Mouse (Mus musculus): ENCODE data around the gene Trdn. TPM values are rescaled to one million over a fixed set of nuclear protein-coding genes. Genes with fewer than 3 reads are reported as not detected.

Trdn gene
- 0.19 and 0.22 TPM in 2 replicates for polyA plus RNA-seq (2015; fragmentation: Nextera tagmentation; extraction: Ambion mirVana)

- H3K27ac ChIP-seq (replicated peaks): no peak within 1 kb of the TSS
- no peak within 1 kb of the TSS for H3K4me2 ChIP-seq
- H3K27me3 ChIP-seq: no peaks in the 10 kb centered on the region
- H3K4me3 ChIP-seq: no peak within 1 kb of the TSS
- H3K36me3 ChIP-seq: no peaks in the 10 kb centered on the region
- 92% methylated on average over 1 of the region's 1 CpGs for WGBS
- no peak for ATAC-seq (ENCODE audit: low FRiP score, low read depth)
- H3K9ac ChIP-seq: no peak within 1 kb of the TSS
- no peaks in the 10 kb centered on the region for H3K9me3 ChIP-seq
- no peaks in the 10 kb centered on the region for H3K4me1 ChIP-seq (replicated peaks)
Observed at GRCm38 (mm10) chr10:33080254-33080653, at the start of gene Trdn. Trdn (plus strand) TSS chr10:33080554.

- Histone ChIP-seq H3K27ac (replicated peaks) (no peak overlapping the region), H3K9ac (no peak overlapping the region), H3K4me3 (no peak overlapping the region), H3K36me3 (no peaks in the 10 kb centered on the region), H3K4me1 (replicated peaks) (no peaks in the 10 kb centered on the region), H3K27me3 (no peaks in the 10 kb centered on the region), H3K4me2 (no peak overlapping the region), H3K9me3 (no peaks in the 10 kb centered on the region)
- no peak for ATAC-seq (ENCODE audit: low FRiP score, low read depth)
- 77% methylated on average over 1 of the region's 1 CpGs for WGBS
Observed at GRCm38 (mm10) chr10:33060771-33061170, 19.6 kb upstream of the Trdn start.

GRCm38 (mm10) chr10:33065566-33065965 lies 14.8 kb upstream of the Trdn start:
- Histone ChIP-seq H3K4me1 (replicated peaks) (no peaks in the 10 kb centered on the region), H3K4me2 (no peak overlapping the region), H3K36me3 (no peaks in the 10 kb centered on the region), H3K27me3 (no peaks in the 10 kb centered on the region), H3K9me3 (no peaks in the 10 kb centered on the region), H3K9ac (no peak overlapping the region), H3K4me3 (no peak overlapping the region), H3K27ac (replicated peaks) (no peak overlapping the region)
- ATAC-seq (ENCODE audit: low FRiP score, low read depth): 0 out of 2 replicates have a peak, but pooled peaks have one; percentile 54
- WGBS: 98% methylated on average over 1 of the region's 1 CpGs

- Histone ChIP-seq H3K4me3 (no peak overlapping the region), H3K36me3 (no peaks in the 10 kb centered on the region), H3K4me1 (replicated peaks) (no peaks in the 10 kb centered on the region), H3K27me3 (no peaks in the 10 kb centered on the region), H3K27ac (replicated peaks) (no peak overlapping the region), H3K9ac (no peak overlapping the region), H3K4me2 (no peak overlapping the region), H3K9me3 (no peaks in the 10 kb centered on the region)
- no peak for ATAC-seq (ENCODE audit: low FRiP score, low read depth)
- 85% methylated on average over 3 of the region's 3 CpGs for WGBS
Observed at GRCm38 (mm10) chr10:33073126-33073525, 7.2 kb upstream of the Trdn start.

GRCm38 (mm10) chr10:33082151-33082844 lies 1.9 kb downstream of the Trdn start:
- 62% methylated on average over 2 of the region's 2 CpGs for WGBS

GRCm38 (mm10) chr10:33082961-33083626 lies 2.7 kb downstream of the Trdn start:
- ATAC-seq (ENCODE audit: low FRiP score, low read depth): no peak
- WGBS: 88% methylated on average over 1 of the region's 1 CpGs

More at GRCm38 (mm10) chr10:33082151-33082844, 1.9 kb downstream of the Trdn start:
- H3K36me3 ChIP-seq: no peaks in the 10 kb centered on the region
- H3K4me1 ChIP-seq (replicated peaks): no peaks in the 10 kb centered on the region
- H3K9ac ChIP-seq: no peak overlapping the region
- H3K9me3 ChIP-seq: no peaks in the 10 kb centered on the region
- H3K4me3 ChIP-seq: no peak overlapping the region
- no peak overlapping the region for H3K27ac ChIP-seq (replicated peaks)
- no peak overlapping the region for H3K4me2 ChIP-seq
- H3K27me3 ChIP-seq: no peaks in the 10 kb centered on the region
- ATAC-seq (ENCODE audit: low FRiP score, low read depth): no peak

GRCm38 (mm10) chr10:33083627-33084158 lies 3.3 kb downstream of the Trdn start:
- H3K36me3 ChIP-seq: no peaks in the 10 kb centered on the region
- H3K4me3 ChIP-seq: no peak overlapping the region
- no peaks in the 10 kb centered on the region for H3K9me3 ChIP-seq
- ATAC-seq (ENCODE audit: low FRiP score, low read depth): 0 out of 2 replicates have a peak, but pooled peaks have one; percentile 23
- H3K27me3 ChIP-seq: no peaks in the 10 kb centered on the region
- WGBS: 65% methylated on average over 5 of the region's 5 CpGs
- H3K27ac ChIP-seq (replicated peaks): no peak overlapping the region
- H3K4me2 ChIP-seq: no peak overlapping the region
- no peaks in the 10 kb centered on the region for H3K4me1 ChIP-seq (replicated peaks)
- H3K9ac ChIP-seq: no peak overlapping the region

More at GRCm38 (mm10) chr10:33082961-33083626, 2.7 kb downstream of the Trdn start:
- Histone ChIP-seq H3K4me1 (replicated peaks) (no peaks in the 10 kb centered on the region), H3K9me3 (no peaks in the 10 kb centered on the region), H3K36me3 (no peaks in the 10 kb centered on the region), H3K9ac (no peak overlapping the region), H3K4me2 (no peak overlapping the region), H3K4me3 (no peak overlapping the region), H3K27me3 (no peaks in the 10 kb centered on the region), H3K27ac (replicated peaks) (no peak overlapping the region)

GRCm38 (mm10) chr10:33088403-33088802 lies 8.0 kb downstream of the Trdn start:
- Histone ChIP-seq H3K9ac (no peak overlapping the region), H3K4me1 (replicated peaks) (no peaks in the 10 kb centered on the region), H3K36me3 (no peaks in the 10 kb centered on the region), H3K27ac (replicated peaks) (no peak overlapping the region), H3K4me2 (no peak overlapping the region), H3K27me3 (no peaks in the 10 kb centered on the region), H3K4me3 (no peak overlapping the region), H3K9me3 (no peaks in the 10 kb centered on the region)
- no peak for ATAC-seq (ENCODE audit: low FRiP score, low read depth)

GRCm38 (mm10) chr10:33092400-33092799 lies 12.0 kb downstream of the Trdn start:
- Histone ChIP-seq H3K4me2 (no peak overlapping the region), H3K9me3 (no peaks in the 10 kb centered on the region), H3K4me1 (replicated peaks) (no peaks in the 10 kb centered on the region), H3K36me3 (no peaks in the 10 kb centered on the region), H3K27ac (replicated peaks) (no peak overlapping the region), H3K4me3 (no peak overlapping the region), H3K27me3 (no peaks in the 10 kb centered on the region), H3K9ac (no peak overlapping the region)
- 93% methylated on average over 1 of the region's 1 CpGs for WGBS
- ATAC-seq (ENCODE audit: low FRiP score, low read depth): no peak

GRCm38 (mm10) chr10:33107942-33108341 lies 27.6 kb downstream of the Trdn start:
- no peak for ATAC-seq (ENCODE audit: low FRiP score, low read depth)
- Histone ChIP-seq H3K4me2 (no peak overlapping the region), H3K9ac (no peak overlapping the region), H3K4me3 (no peak overlapping the region), H3K27me3 (no peaks in the 10 kb centered on the region), H3K9me3 (no peaks in the 10 kb centered on the region), H3K27ac (replicated peaks) (no peak overlapping the region), H3K36me3 (no peaks in the 10 kb centered on the region), H3K4me1 (replicated peaks) (no peaks in the 10 kb centered on the region)

- Histone ChIP-seq H3K4me3 (no peak overlapping the region), H3K9ac (no peak overlapping the region), H3K4me1 (replicated peaks) (no peaks in the 10 kb centered on the region), H3K9me3 (no peaks in the 10 kb centered on the region), H3K36me3 (no peaks in the 10 kb centered on the region), H3K27ac (replicated peaks) (no peak overlapping the region), H3K27me3 (no peaks in the 10 kb centered on the region), H3K4me2 (no peak overlapping the region)
- ATAC-seq (ENCODE audit: low FRiP score, low read depth): no peak
Observed at GRCm38 (mm10) chr10:33123028-33123427, 42.7 kb downstream of the Trdn start.

GRCm38 (mm10) chr10:33144911-33145310 lies 64.6 kb downstream of the Trdn start:
- 84% methylated on average over 1 of the region's 1 CpGs for WGBS
- ATAC-seq (ENCODE audit: low FRiP score, low read depth): no peak
- no peaks in the 10 kb centered on the region for H3K36me3 ChIP-seq

More at GRCm38 (mm10) chr10:33144911-33145310, 64.6 kb downstream of the Trdn start:
- H3K27me3 ChIP-seq: no peaks in the 10 kb centered on the region
- H3K4me1 ChIP-seq (replicated peaks): no peaks in the 10 kb centered on the region
- H3K9me3 ChIP-seq: no peaks in the 10 kb centered on the region
- no peak overlapping the region for H3K4me2 ChIP-seq
- H3K4me3 ChIP-seq: no peak overlapping the region
- no peak overlapping the region for H3K27ac ChIP-seq (replicated peaks)
- no peak overlapping the region for H3K9ac ChIP-seq

All from hindbrain, embryonic 15.5 days (tissue).